Mouse (Mus musculus): Measurements from ENCODE around the gene Evl. TPM values are rescaled to one million over a fixed set of nuclear protein-coding genes. Genes with fewer than 3 reads are reported as not detected.

Gene Evl
- polyA plus RNA-seq, 1 experiment from 2014 or later, result 48.3 TPM

GRCm38 (mm10) chr12:108592866-108593265, 38.3 kb downstream of the Evl start:
- Histone ChIP-seq H3K9me3 (no peaks in the 10 kb centered on the region), H3K36me3 (no peaks in the 10 kb centered on the region), H3K27ac (no peak overlapping the region), H3K4me3 (replicated peaks) (no peak overlapping the region), H3K9ac (no peak overlapping the region), H3K27me3 (replicated peaks) (no peaks in the 10 kb centered on the region), H3K4me2 (no peak overlapping the region), H3K4me1 (no peaks in the 10 kb centered on the region)
- ATAC-seq (ENCODE audit: insufficient read depth, low FRiP score, low read depth), result no peak
- 87% methylated on average over 6 of the region's 6 CpGs for WGBS

GRCm38 (mm10) chr12:108600864-108601263, 46.3 kb downstream of the Evl start:
- no peaks in the 10 kb centered on the region for H3K36me3 ChIP-seq
- no peak overlapping the region for H3K27ac ChIP-seq
- H3K4me1 ChIP-seq, result peaks cover 19% of the 10 kb centered on the region; the same call in 1 of the 2 replicates
- no peak overlapping the region for H3K9ac ChIP-seq
- H3K4me2 ChIP-seq, result no peak overlapping the region
- H3K9me3 ChIP-seq, result no peaks in the 10 kb centered on the region
- WGBS, result 72% methylated on average over 4 of the region's 4 CpGs
- ATAC-seq (ENCODE audit: insufficient read depth, low FRiP score, low read depth), result no peak
- no peak overlapping the region for H3K4me3 ChIP-seq (replicated peaks)
- no peaks in the 10 kb centered on the region for H3K27me3 ChIP-seq (replicated peaks)

DNA sequence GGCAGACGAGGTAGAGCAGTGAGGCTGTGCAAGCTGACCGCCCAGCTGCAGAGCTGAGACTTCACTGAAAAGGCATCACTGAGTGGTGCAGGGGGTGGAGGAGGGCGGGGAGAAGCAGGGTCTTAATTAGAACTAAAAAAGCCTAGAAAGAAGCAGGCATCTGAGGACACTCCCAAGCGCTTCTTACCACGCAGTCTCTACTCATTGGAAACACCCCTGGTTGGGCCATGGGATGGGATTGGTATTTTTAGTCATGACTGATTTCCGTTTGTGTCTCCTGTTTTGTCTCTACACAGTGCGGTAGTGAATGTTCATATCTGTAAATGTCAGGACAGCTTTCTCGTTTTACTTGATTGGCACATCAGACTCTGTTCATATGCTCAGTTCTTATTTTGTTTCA, 46.8 kb downstream of the Evl start:
- H3K9ac ChIP-seq, result no peak overlapping the region
- no peak for ATAC-seq (ENCODE audit: insufficient read depth, low FRiP score, low read depth)
- peaks cover 22% of the 10 kb centered on the region; the same call in 1 of the 2 replicates for H3K4me1 ChIP-seq
- no peak overlapping the region for H3K4me3 ChIP-seq (replicated peaks)
- H3K9me3 ChIP-seq, result no peaks in the 10 kb centered on the region
- H3K36me3 ChIP-seq, result no peaks in the 10 kb centered on the region
- 74% methylated on average over 8 of the region's 8 CpGs for WGBS
- H3K4me2 ChIP-seq, result no peak overlapping the region
- H3K27ac ChIP-seq, result no peak overlapping the region
- H3K27me3 ChIP-seq (replicated peaks), result no peaks in the 10 kb centered on the region

- H3K27ac ChIP-seq, result no peak overlapping the region
Observed at GRCm38 (mm10) chr12:108604546-108604945, 50.0 kb downstream of the Evl start.

GRCm38 (mm10) chr12:108605521-108606281, 51.2 kb downstream of the Evl start:
- WGBS, result 49% methylated on average over 12 of the region's 12 CpGs
- H3K4me1 ChIP-seq, result peaks cover 22% of the 10 kb centered on the region; the same call in 1 of the 2 replicates
- no peaks in the 10 kb centered on the region for H3K9me3 ChIP-seq
- no peak overlapping the region for H3K4me3 ChIP-seq (replicated peaks)
- no peaks in the 10 kb centered on the region for H3K27me3 ChIP-seq (replicated peaks)
- no peak for ATAC-seq (ENCODE audit: insufficient read depth, low FRiP score, low read depth)
- no peak overlapping the region for H3K9ac ChIP-seq
- H3K4me2 ChIP-seq, result no peak overlapping the region
- H3K36me3 ChIP-seq, result no peaks in the 10 kb centered on the region
- H3K27ac ChIP-seq, result peak overlapping the region; percentile 21; the same call in 1 of the 2 replicates

More at GRCm38 (mm10) chr12:108604546-108604945, 50.0 kb downstream of the Evl start:
- Histone ChIP-seq H3K4me3 (replicated peaks) (no peak overlapping the region), H3K4me1 (peaks cover 22% of the 10 kb centered on the region; the same call in 1 of the 2 replicates), H3K27me3 (replicated peaks) (no peaks in the 10 kb centered on the region), H3K4me2 (no peak overlapping the region), H3K9ac (no peak overlapping the region), H3K36me3 (no peaks in the 10 kb centered on the region), H3K9me3 (no peaks in the 10 kb centered on the region)
- no peak for ATAC-seq (ENCODE audit: insufficient read depth, low FRiP score, low read depth)

DNA sequence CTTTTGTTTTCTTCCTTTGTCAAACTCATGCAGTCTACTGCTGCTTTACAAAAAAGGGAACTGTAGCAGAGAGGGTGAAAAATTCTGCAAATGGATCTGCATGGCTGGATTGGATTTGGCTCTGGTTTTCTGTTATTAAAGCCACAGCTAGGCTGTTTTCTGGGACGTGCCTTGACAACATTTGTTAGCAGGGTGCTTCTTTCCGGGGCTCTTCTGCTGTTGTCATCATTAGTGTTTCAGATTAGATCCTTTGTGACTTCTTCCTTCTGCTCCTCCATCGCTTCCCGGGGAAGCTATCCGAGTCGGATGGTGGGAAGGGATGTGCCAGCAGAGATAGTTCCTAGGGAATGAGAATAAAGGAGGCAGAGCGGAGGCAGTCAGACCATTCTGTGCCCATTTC, 51.8 kb downstream of the Evl start:
- Histone ChIP-seq H3K36me3 (no peaks in the 10 kb centered on the region), H3K27me3 (replicated peaks) (no peaks in the 10 kb centered on the region), H3K4me2 (no peak overlapping the region), H3K4me1 (peaks cover 18% of the 10 kb centered on the region; the same call in 1 of the 2 replicates), H3K9ac (no peak overlapping the region), H3K27ac (peak overlapping the region; percentile 21; the same call in 1 of the 2 replicates), H3K9me3 (no peaks in the 10 kb centered on the region), H3K4me3 (replicated peaks) (no peak overlapping the region)
- 78% methylated on average over 7 of the region's 7 CpGs for WGBS
- no peak for ATAC-seq (ENCODE audit: insufficient read depth, low FRiP score, low read depth)

- Histone ChIP-seq H3K9ac (no peak overlapping the region), H3K4me1 (peaks cover 18% of the 10 kb centered on the region; the same call in 1 of the 2 replicates), H3K27ac (no peak overlapping the region), H3K4me2 (no peak overlapping the region), H3K4me3 (replicated peaks) (no peak overlapping the region), H3K36me3 (no peaks in the 10 kb centered on the region), H3K9me3 (no peaks in the 10 kb centered on the region), H3K27me3 (replicated peaks) (no peaks in the 10 kb centered on the region)
- WGBS, result 64% methylated on average over 3 of the region's 3 CpGs
- no peak for ATAC-seq (ENCODE audit: insufficient read depth, low FRiP score, low read depth)
Observed at GRCm38 (mm10) chr12:108609446-108609845, 54.9 kb downstream of the Evl start.

GRCm38 (mm10) chr12:108610255-108610654, 55.7 kb downstream of the Evl start:
- WGBS, result 71% methylated on average over 4 of the region's 4 CpGs
- Histone ChIP-seq H3K36me3 (no peaks in the 10 kb centered on the region), H3K9ac (no peak overlapping the region), H3K4me1 (peaks cover 22% of the 10 kb centered on the region; the same call in 1 of the 2 replicates), H3K9me3 (no peaks in the 10 kb centered on the region), H3K4me2 (no peak overlapping the region), H3K27me3 (replicated peaks) (no peaks in the 10 kb centered on the region), H3K4me3 (replicated peaks) (no peak overlapping the region), H3K27ac (no peak overlapping the region)
- no peak for ATAC-seq (ENCODE audit: insufficient read depth, low FRiP score, low read depth)

DNA sequence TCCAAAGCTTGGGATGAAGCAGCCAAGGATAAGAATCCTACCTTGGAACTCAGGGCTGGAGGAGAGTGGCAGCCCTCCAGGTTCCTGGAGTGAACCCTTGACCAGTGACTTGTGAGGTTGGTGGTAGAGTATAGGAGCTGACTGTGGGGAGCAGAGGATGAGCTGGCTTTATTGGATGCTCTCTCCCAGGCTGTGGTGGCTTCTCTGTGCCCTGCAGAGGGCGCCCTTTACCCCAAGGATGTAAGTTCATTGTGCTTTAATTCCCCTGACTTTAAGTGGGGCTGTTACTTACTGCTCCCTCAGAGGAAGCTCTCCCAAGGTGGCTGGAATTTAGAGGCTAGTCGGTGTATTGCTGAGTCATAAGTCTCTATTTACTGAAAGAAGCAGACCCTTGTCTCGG, 58.6 kb downstream of the Evl start:
- ATAC-seq (ENCODE audit: insufficient read depth, low FRiP score, low read depth), result peak; percentile 63; the same call in 1 of the 2 replicates
- Histone ChIP-seq H3K9me3 (no peaks in the 10 kb centered on the region), H3K4me3 (replicated peaks) (no peak overlapping the region), H3K4me2 (no peak overlapping the region), H3K9ac (no peak overlapping the region), H3K36me3 (no peaks in the 10 kb centered on the region), H3K27ac (no peak overlapping the region), H3K4me1 (peaks cover 16% of the 10 kb centered on the region; the same call in 1 of the 2 replicates), H3K27me3 (replicated peaks) (no peaks in the 10 kb centered on the region)
- 16% methylated on average over 3 of the region's 3 CpGs for WGBS

DNA sequence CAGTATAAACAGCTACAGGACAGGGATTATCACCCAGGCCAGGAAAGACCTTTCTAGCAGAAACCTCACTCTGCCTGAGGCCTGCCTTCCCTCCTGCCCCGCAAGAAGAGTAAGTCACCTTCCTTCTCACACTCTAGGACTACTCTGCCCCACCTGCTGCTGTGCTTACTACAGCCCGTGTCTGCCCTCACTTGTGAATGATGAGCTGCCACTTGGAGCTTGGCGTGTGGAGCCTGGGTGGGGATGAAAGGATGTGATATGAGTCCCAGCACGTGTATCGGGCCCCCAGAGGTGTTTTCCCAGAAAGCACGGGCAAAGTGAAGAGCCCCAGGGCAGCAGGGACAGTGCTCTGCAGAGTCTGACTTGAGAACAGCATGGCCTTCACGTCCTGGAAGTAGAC, 63.0 kb downstream of the Evl start:
- ATAC-seq (ENCODE audit: insufficient read depth, low FRiP score, low read depth), result no peak
- no peak overlapping the region for H3K4me3 ChIP-seq (replicated peaks)
- no peaks in the 10 kb centered on the region for H3K36me3 ChIP-seq
- H3K9ac ChIP-seq, result no peak overlapping the region
- H3K27ac ChIP-seq, result no peak overlapping the region
- H3K9me3 ChIP-seq, result no peaks in the 10 kb centered on the region
- H3K4me2 ChIP-seq, result no peak overlapping the region
- H3K4me1 ChIP-seq, result 0 out of 2 replicates have a peak, but pooled peaks cover 16% of the 10 kb centered on the region
- H3K27me3 ChIP-seq (replicated peaks), result no peaks in the 10 kb centered on the region
- WGBS, result 59% methylated on average over 7 of the region's 7 CpGs

GRCm38 (mm10) chr12:108619853-108620416, 65.4 kb downstream of the Evl start:
- Histone ChIP-seq H3K27me3 (replicated peaks) (no peaks in the 10 kb centered on the region), H3K36me3 (0 out of 2 replicates have a peak, but pooled peaks cover 5% of the 10 kb centered on the region), H3K9me3 (no peaks in the 10 kb centered on the region), H3K9ac (no peak overlapping the region), H3K4me1 (0 out of 2 replicates have a peak, but pooled peaks cover 6% of the 10 kb centered on the region), H3K27ac (no peak overlapping the region), H3K4me3 (replicated peaks) (no peak overlapping the region), H3K4me2 (no peak overlapping the region)
- ATAC-seq (ENCODE audit: insufficient read depth, low FRiP score, low read depth), result no peak
- WGBS, result 92% methylated on average over 7 of the region's 7 CpGs

- peaks cover 18% of the 10 kb centered on the region; the same call in 1 of the 2 replicates for H3K4me1 ChIP-seq
- WGBS, result 68% methylated on average over 5 of the region's 5 CpGs
- H3K9me3 ChIP-seq, result no peaks in the 10 kb centered on the region
- no peak for ATAC-seq (ENCODE audit: insufficient read depth, low FRiP score, low read depth)
- H3K36me3 ChIP-seq, result 0 out of 2 replicates have a peak, but pooled peaks cover 5% of the 10 kb centered on the region
- no peak overlapping the region for H3K4me2 ChIP-seq
- H3K4me3 ChIP-seq (replicated peaks), result no peak overlapping the region
- H3K27me3 ChIP-seq (replicated peaks), result no peaks in the 10 kb centered on the region
- no peak overlapping the region for H3K9ac ChIP-seq
- H3K27ac ChIP-seq, result no peak overlapping the region
Observed at GRCm38 (mm10) chr12:108622406-108622805, 67.9 kb downstream of the Evl start.
